Mouse (Mus musculus): Measurements from ENCODE around the gene 1700003E16Rik. TPM values are rescaled to one million over a fixed set of nuclear protein-coding genes. Genes with fewer than 3 reads are reported as not detected.

Gene 1700003E16Rik
- polyA plus RNA-seq, 1 experiment from 2014 or later, result 7.5 TPM

DNA sequence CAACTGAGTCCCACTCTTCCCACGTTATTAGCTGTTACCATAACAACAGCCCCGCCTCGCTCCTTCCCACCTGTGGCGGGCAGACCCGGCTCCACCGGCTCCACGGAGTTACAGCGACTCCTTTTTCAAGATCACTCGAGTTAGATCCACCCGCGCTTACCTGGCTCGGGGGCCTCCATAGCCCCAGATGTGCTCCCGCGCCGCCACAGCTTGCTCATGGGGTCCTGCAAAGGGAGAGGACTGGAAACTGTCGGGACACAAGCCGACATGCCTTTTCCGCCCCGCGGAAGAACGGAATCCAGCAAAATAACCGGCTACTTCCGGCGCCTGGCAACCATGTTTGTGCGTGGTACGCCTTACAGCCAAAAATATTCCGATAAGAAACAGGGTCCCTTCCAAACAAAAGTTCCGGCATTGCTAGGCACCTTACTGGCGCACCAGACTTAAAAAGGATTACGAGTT, 31.3 kb upstream of the 1700003E16Rik start:
- 0 out of 2 replicates have a peak overlapping the region, but pooled peaks have one; percentile 38 for H3K27ac ChIP-seq
- peak; percentile 15; the same call in 1 of the 2 replicates for ATAC-seq (ENCODE audit: low FRiP score)
- peaks cover 32% of the 10 kb centered on the region for H3K4me1 ChIP-seq (replicated peaks; ENCODE audit: control insufficient read depth, insufficient read depth, low read length)
- peak overlapping the region; percentile 88 for H3K4me2 ChIP-seq (replicated peaks)
- peaks cover under 1% of the 10 kb centered on the region; the same call in 1 of the 2 replicates for H3K36me3 ChIP-seq (replicated peaks; ENCODE audit: control insufficient read depth, insufficient read depth)
- peak; percentile 97 for DNase-seq (ENCODE audit: low spot score)
- H3K27me3 ChIP-seq (ENCODE audit: control insufficient read depth, insufficient read depth, low read length), result no peaks in the 10 kb centered on the region
- H3K4me3 ChIP-seq (replicated peaks; ENCODE audit: low read length), result peak overlapping the region; percentile 53
- no peaks in the 10 kb centered on the region for H3K9me3 ChIP-seq (ENCODE audit: control insufficient read depth, low read length)
- WGBS, result under 1% methylated on average over 30 of the region's 30 CpGs
- peak overlapping the region; percentile 55 for H3K9ac ChIP-seq

DNA sequence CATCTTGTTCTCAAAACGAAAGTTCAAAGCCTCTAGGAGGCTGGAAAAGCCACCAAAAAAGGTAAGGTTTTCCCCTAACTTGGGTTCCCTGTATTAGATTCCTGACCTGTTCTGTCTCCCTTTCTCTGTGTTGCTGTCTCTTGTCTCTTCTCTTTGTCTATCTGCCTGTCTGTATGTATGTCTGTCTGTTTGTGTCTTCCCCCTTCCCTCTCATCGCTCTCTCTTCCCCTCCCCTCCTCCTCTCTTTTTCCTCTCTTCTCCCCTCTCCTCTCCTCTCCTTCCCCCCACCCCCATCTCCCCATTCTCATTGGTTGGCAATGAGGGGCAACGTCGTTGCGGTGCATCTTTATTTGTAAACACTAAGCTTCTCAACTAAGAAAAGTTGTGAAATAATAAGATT, 30.9 kb upstream of the 1700003E16Rik start, which contains the start of gene Ino80b:
Gene Ino80b, minus strand, starts transcription at position 101 of the 400 bp plus-strand sequence.
- DNase-seq (ENCODE audit: low spot score) (no peak), ATAC-seq (ENCODE audit: low FRiP score) (no peak)
- peak within 1 kb of the TSS; percentile 55 for H3K9ac ChIP-seq
- H3K9me3 ChIP-seq (ENCODE audit: control insufficient read depth, low read length), result no peaks in the 10 kb centered on the region
- peaks cover 28% of the 10 kb centered on the region for H3K4me1 ChIP-seq (replicated peaks; ENCODE audit: control insufficient read depth, insufficient read depth, low read length)
- H3K27me3 ChIP-seq (ENCODE audit: control insufficient read depth, insufficient read depth, low read length), result no peaks in the 10 kb centered on the region
- H3K36me3 ChIP-seq (replicated peaks; ENCODE audit: control insufficient read depth, insufficient read depth), result no peaks in the 10 kb centered on the region
- H3K27ac ChIP-seq, result 0 out of 2 replicates have a peak within 1 kb of the TSS, but pooled peaks have one; percentile 38
- peak within 1 kb of the TSS; percentile 88 for H3K4me2 ChIP-seq (replicated peaks)
- WGBS, result 28% methylated on average over 5 of the region's 5 CpGs
- H3K4me3 ChIP-seq (replicated peaks; ENCODE audit: low read length), result peak within 1 kb of the TSS; percentile 53

DNA sequence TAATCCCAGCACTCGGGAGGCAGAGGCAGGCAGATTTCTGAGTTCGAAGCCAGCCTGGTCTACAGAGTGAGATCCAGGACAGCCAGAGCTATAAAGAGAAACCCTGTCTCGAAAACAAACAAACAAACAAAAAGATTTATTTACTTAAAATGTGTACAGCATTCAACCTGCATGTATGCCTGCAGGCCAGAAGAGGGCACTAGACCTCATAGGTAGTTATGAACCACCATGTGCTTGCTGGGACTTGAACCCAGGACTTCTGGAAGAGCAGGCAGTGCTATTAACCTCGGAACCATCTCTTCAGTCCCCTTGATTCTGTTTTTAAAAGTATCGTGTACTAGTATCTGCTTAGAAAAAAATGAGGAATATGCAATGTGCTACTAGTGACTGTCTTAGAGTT, 28.8 kb upstream of the 1700003E16Rik start:
- H3K9ac ChIP-seq, result no peak overlapping the region
- no peak overlapping the region for H3K4me2 ChIP-seq (replicated peaks)
- no peak for ATAC-seq (ENCODE audit: low FRiP score)
- H3K9me3 ChIP-seq (ENCODE audit: control insufficient read depth, low read length), result no peaks in the 10 kb centered on the region
- WGBS, result 98% methylated on average over 5 of the region's 5 CpGs
- H3K27me3 ChIP-seq (ENCODE audit: control insufficient read depth, insufficient read depth, low read length), result no peaks in the 10 kb centered on the region
- H3K27ac ChIP-seq, result no peak overlapping the region
- H3K4me3 ChIP-seq (replicated peaks; ENCODE audit: low read length), result no peak overlapping the region
- no peaks in the 10 kb centered on the region for H3K36me3 ChIP-seq (replicated peaks; ENCODE audit: control insufficient read depth, insufficient read depth)
- peaks cover 21% of the 10 kb centered on the region for H3K4me1 ChIP-seq (replicated peaks; ENCODE audit: control insufficient read depth, insufficient read depth, low read length)
- no peak for DNase-seq (ENCODE audit: low spot score)

DNA sequence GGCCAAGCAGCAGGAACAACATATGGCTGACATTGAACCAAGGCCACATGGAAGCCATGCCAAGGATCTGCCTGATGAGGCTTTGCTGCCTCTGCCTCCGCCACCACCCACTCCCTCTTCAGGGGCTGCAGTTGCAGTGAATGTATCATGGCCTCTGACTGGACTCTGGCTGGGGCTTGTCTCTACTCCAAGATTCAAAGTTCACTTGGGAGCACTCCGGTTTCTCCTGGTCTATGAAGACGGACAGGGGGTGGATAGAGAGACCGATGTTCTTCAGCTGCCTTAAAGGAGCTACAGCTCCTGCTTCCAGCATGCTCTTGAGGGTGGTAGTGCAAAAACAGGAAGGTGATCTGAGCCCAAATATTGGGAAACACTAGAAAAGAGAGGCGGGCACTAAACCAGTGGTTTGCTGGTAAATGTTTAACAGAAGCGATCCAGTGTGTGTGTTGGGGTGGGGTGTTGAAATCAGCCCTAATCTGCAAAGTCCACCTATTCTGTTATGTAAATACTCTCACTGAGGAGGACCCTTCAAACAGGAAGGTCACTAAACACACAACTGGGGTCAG, 24.7 kb upstream of the 1700003E16Rik start:
- Histone ChIP-seq H3K4me1 (replicated peaks; ENCODE audit: control insufficient read depth, insufficient read depth, low read length) (no peaks in the 10 kb centered on the region), H3K9me3 (ENCODE audit: control insufficient read depth, low read length) (no peaks in the 10 kb centered on the region), H3K4me2 (replicated peaks) (no peak overlapping the region), H3K27ac (no peak overlapping the region), H3K9ac (no peak overlapping the region), H3K27me3 (ENCODE audit: control insufficient read depth, insufficient read depth, low read length) (peaks cover 6% of the 10 kb centered on the region; the same call in 1 of the 2 replicates), H3K36me3 (replicated peaks; ENCODE audit: control insufficient read depth, insufficient read depth) (no peaks in the 10 kb centered on the region), H3K4me3 (replicated peaks; ENCODE audit: low read length) (no peak overlapping the region)
- whole genome bisulfite sequencing, result 81% methylated on average over 6 of the region's 6 CpGs
- ATAC-seq (ENCODE audit: low FRiP score) (no peak), DNase-seq (ENCODE audit: low spot score) (no peak)

DNA sequence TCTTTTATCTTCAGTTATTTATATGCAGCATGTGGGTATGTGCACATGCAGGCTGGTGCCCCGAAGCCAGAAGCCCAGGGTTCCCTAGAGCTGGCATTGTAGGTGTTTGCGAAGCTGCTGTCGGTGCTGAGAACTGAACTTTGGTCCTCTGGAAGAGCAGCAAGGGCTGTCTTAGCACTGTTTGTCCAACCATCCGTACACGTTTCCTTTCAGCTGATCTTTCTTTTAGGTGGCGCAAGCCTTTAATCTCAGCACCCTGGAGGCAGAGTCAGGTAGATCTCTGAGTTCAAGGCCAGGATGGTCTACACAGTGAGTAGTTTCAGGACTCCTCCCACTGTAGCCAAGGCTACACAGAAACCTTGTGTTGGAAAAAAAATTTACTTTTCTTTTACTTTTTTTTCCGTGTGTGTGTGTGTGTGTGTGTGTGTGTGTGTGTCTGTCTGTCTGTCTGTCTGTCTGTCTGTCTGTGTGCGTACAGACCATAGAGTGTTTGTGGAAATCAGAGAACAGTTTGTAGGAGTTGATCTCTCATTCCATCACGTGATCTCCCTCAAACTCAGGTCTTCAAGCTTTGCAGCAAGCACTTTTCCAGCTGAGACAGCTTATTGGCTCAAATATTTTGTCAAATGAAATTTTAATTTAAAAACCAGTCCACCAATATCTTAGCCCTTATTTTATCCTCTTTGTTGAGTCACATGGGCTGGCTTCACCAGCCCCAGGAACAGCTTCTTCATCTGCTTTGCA, 23.9 kb upstream of the 1700003E16Rik start:
- 90% methylated on average over 9 of the region's 9 CpGs for WGBS
- ATAC-seq (ENCODE audit: low FRiP score) (no peak), DNase-seq (ENCODE audit: low spot score) (no peak)
- Histone ChIP-seq H3K4me3 (replicated peaks; ENCODE audit: low read length) (no peak overlapping the region), H3K9ac (no peak overlapping the region), H3K4me1 (replicated peaks; ENCODE audit: control insufficient read depth, insufficient read depth, low read length) (peaks cover 5% of the 10 kb centered on the region; the same call in 1 of the 2 replicates), H3K36me3 (replicated peaks; ENCODE audit: control insufficient read depth, insufficient read depth) (no peaks in the 10 kb centered on the region), H3K4me2 (replicated peaks) (no peak overlapping the region), H3K9me3 (ENCODE audit: control insufficient read depth, low read length) (no peaks in the 10 kb centered on the region), H3K27me3 (ENCODE audit: control insufficient read depth, insufficient read depth, low read length) (peaks cover 6% of the 10 kb centered on the region; the same call in 1 of the 2 replicates), H3K27ac (no peak overlapping the region)

DNA sequence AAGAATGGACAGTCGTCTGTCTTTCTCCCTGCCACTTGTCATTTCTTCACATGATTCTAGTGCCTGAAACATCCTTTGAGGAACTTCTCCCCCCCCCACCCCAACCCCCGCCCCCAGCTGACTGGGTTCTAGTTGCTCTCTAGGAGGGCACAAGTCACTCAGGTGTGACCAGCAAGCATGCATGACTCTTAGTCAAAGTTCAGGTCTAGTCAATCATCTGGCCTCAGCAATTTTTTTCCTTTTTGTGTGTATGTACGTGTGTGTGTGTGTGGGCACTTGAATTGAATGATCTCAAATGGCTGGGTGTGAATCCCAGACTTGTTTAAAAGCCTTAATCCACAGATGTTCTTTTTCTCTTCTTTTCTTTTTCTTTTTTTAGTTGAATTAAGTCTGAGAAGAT, 22.0 kb upstream of the 1700003E16Rik start:
- Histone ChIP-seq H3K9me3 (ENCODE audit: control insufficient read depth, low read length) (no peaks in the 10 kb centered on the region), H3K9ac (no peak overlapping the region), H3K4me1 (replicated peaks; ENCODE audit: control insufficient read depth, insufficient read depth, low read length) (peaks cover 18% of the 10 kb centered on the region), H3K36me3 (replicated peaks; ENCODE audit: control insufficient read depth, insufficient read depth) (no peaks in the 10 kb centered on the region), H3K27ac (no peak overlapping the region), H3K27me3 (ENCODE audit: control insufficient read depth, insufficient read depth, low read length) (peaks cover 6% of the 10 kb centered on the region; the same call in 1 of the 2 replicates), H3K4me2 (replicated peaks) (no peak overlapping the region), H3K4me3 (replicated peaks; ENCODE audit: low read length) (no peak overlapping the region)
- no peak for DNase-seq (ENCODE audit: low spot score)
- ATAC-seq (ENCODE audit: low FRiP score), result no peak
- 70% methylated on average over 3 of the region's 3 CpGs for WGBS

DNA sequence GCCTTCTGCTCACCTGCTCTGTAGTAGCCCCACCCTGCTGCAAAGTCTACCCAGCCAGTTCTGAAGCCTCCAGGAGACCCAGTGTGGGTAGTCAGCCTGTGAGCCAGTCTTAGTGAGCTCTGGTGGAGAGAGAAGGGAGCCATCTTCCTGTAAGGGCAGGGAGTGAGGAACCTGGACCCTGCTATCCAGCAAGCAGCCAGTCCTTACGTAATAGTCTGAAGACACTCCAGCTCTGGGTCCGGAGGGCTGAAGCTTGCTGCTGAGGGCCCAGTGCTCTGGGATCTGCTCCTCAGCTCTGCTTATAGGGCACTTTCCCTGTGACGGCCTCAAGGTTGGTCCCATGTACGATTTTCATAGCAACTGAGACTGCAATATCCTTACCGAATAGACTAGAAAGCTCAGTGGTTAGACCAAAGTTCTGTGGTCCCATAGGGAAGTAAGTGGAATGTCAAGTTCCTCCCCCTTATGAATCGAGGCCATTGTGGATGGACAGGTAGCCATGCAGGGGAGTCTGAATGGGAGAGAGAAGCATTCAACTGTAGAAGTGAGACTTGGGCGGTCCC, 21.2 kb upstream of the 1700003E16Rik start, which contains the start of gene Rtkn:
Gene Rtkn, plus strand, starts transcription at position 513 of the 563 bp plus-strand sequence.
- peak within 1 kb of the TSS; percentile 13 for H3K4me3 ChIP-seq (replicated peaks; ENCODE audit: low read length)
- no peaks in the 10 kb centered on the region for H3K36me3 ChIP-seq (replicated peaks; ENCODE audit: control insufficient read depth, insufficient read depth)
- H3K9ac ChIP-seq, result peak within 1 kb of the TSS; percentile 45

DNA sequence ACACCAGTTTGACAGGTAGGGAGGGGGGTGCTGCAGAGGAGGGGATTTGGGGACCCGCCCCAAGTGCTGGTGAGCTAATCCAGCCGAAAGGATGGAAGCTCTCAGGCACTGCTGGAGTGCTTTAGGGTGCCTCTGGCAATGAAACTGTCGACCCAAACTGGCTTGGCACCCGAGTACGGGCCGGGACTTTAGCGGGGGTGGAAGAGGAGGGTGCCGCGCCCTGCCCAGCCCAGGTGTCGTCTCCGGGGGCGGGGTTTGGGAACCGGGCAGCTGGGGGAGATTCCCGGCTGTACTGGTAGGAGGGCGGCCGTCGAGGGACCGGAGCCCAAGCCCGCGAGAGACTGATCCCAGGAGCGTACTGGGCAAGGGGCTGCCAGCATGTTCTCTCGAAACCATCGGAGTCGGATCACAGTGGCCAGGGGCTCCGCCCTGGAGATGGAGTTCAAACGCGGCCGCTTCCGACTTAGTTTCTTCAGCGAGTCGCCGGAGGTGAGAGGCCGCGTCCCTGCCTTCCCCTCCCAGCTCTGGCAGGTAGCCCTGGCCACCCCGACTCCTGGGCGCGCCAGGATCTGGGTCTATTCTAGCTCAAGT, 20.5 kb upstream of the 1700003E16Rik start:
- WGBS, result 4% methylated on average over 37 of the region's 37 CpGs
- ATAC-seq (ENCODE audit: low FRiP score), result no peak

More for the DNA sequence above, 21.2 kb upstream of the 1700003E16Rik start, which contains the start of gene Rtkn:
- DNase-seq (ENCODE audit: low spot score), result no peak
- no peaks in the 10 kb centered on the region for H3K9me3 ChIP-seq (ENCODE audit: control insufficient read depth, low read length)
- no peak for ATAC-seq (ENCODE audit: low FRiP score)
- H3K27me3 ChIP-seq (ENCODE audit: control insufficient read depth, insufficient read depth, low read length), result peaks cover 6% of the 10 kb centered on the region; the same call in 1 of the 2 replicates
- H3K27ac ChIP-seq, result peak within 1 kb of the TSS; percentile 89; the same call in 1 of the 2 replicates
- H3K4me2 ChIP-seq (replicated peaks), result peak within 1 kb of the TSS; percentile 59
- WGBS, result 68% methylated on average over 7 of the region's 7 CpGs
- peaks cover 18% of the 10 kb centered on the region for H3K4me1 ChIP-seq (replicated peaks; ENCODE audit: control insufficient read depth, insufficient read depth, low read length)

More for the DNA sequence above, 20.5 kb upstream of the 1700003E16Rik start:
- Histone ChIP-seq H3K4me2 (replicated peaks) (peak overlapping the region; percentile 59), H3K9me3 (ENCODE audit: control insufficient read depth, low read length) (no peaks in the 10 kb centered on the region), H3K4me1 (replicated peaks; ENCODE audit: control insufficient read depth, insufficient read depth, low read length) (peaks cover 18% of the 10 kb centered on the region), H3K36me3 (replicated peaks; ENCODE audit: control insufficient read depth, insufficient read depth) (no peaks in the 10 kb centered on the region), H3K4me3 (replicated peaks; ENCODE audit: low read length) (peak overlapping the region; percentile 13), H3K27ac (no peak overlapping the region), H3K9ac (peak overlapping the region; percentile 45), H3K27me3 (ENCODE audit: control insufficient read depth, insufficient read depth, low read length) (peaks cover 6% of the 10 kb centered on the region; the same call in 1 of the 2 replicates)
- DNase-seq (ENCODE audit: low spot score), result no peak

All from hindbrain, embryonic 14.5 days (tissue).